Mouse (Mus musculus): ENCODE results near the gene Gm853.
"Not testable (repeated sequence)": the region's sequence is repeated elsewhere in the genome, so short reads cannot be mapped to it uniquely, and the experiment has no call there.

The Gm853 gene

DNA sequence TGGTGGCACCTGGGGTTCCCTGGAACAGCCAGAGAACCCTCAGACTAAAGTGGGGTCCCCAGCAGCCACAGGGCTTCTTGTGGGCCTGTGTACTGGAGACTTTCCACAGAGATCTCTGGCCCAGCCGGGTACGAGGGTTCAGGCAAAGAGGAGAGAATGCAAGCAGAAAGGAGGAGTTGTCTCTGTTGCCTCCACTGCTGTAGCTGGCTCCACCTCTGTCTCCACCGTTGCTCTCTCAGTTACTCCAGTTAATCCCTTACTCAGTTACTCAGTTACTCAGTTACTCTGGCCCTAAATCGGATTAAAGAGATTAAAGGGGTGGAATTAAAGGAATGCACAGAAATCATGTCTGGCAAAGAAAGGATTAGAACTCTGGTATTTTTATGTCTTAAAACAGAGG, at the start of gene Gm853:
Gene Gm853, minus strand, starts transcription at position 223 of the 400 bp plus-strand sequence.
- no peak for DNase-seq (ENCODE audit: low read depth, low spot score)

DNA sequence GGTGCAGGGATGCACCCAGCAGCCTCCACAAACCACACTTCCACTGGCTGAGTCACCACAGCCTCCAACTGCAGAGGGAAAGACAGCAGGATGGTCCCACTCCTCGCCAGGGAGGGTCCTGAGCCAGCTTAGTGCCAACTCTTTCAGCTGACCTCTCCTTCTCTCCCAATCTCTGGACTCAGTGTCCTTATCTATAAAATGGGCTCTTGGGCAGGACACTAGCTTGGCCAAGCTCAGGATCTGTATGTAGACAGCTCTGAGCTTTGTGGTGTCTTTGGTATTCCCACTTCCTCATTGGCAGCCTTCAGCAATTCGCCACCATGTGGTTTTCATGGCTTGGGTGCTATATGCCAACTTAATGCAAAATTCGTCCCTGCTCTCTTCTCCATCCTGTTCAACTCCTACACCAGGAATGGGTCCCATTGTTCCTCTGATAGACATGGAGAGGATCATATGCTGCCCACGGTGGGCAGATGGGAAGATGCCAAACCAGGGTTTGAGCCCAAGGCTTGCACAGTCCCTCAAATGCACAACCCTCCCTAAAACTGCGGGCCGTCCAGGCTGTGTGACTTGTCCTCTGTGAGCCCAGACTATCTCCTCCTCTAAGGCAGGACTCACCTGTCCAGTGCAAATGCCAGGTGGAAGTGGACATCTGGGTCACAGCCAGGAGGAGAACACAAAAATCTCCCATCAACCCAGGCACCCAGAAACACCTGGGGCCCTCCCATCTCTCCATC, 48.6 kb upstream of the Gm853 start:
- DNase-seq (ENCODE audit: low read depth, low spot score), result no peak

DNA sequence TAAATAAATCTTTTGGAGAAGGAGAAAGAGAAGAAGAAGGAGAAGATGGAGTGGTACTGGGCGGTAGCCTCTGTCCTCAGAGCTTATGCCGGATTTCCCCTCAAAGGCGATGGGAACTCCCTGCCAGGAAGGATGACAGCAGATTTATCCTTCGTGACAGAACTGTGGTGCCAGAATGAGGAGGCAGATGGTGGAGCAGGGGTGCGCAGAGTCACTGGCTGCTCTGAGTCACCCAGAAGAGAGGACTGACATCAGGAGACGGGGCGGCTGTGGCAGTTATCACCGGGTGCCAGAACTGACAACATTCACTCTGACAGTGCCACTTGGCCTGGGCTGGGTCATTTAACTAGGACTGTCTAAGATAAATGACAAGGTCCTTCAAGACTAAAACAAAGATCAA, 47.9 kb upstream of the Gm853 start:
- DNase-seq (ENCODE audit: low read depth, low spot score), result no peak

DNA sequence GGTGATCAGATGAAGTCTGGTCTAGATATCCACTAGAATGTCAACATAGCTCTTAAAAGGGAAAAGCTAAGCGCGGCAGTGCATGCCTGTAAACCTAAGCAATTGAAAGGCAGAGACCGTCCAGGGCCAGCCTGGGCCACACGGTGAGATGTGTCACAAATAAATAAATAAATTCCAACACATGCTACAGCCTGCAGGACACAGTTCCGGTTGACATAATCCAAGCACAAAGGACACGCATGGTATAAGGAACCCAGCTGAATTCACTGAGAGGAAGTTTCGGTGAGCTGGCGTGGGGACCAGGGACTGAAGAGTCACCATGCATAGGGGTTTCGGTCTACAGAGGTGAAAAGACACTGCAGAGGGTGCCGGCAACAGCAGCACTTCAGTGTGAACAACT, 46.5 kb upstream of the Gm853 start:
- no peak for DNase-seq (ENCODE audit: low read depth, low spot score)

DNA sequence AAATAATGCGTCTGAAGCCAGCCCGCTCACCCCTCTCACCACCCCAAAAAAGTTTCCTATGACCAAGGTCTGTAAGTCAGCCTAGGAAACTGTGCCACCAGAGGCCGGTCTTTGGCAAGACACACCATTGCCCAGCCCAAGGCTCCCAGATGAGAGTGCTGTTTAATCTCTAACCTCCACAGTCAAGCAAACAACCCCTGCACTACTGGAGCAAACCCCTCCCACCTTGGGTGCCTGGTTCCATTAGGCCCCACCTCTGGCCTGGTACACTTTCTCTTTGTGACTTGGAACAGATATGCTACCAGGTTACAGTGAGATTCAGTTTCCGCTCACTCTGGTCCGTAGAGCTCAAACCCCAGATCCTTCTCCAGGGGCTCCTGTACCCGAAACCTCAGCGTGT, 44.9 kb upstream of the Gm853 start:
- DNase-seq (ENCODE audit: low read depth, low spot score), result no peak

DNA sequence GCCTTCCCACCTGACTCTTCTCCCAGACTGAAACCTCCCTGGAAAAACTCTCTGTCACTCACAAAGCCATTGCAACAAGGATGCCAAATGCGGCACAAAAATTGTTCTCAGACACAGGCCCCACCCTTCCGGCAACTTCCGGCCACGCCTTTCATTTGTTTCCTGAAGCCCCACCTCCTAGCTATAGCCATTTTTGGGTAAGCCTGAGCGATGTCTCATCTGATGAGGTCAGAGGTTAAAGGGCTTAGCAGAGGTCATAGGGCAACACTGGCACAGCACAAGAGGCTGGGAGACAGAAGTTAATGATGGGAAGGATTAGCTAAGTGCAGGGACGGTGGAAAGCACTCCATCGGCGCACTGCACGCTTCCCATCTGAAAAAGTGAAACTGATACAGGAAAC, 44.4 kb upstream of the Gm853 start:
- DNase-seq (ENCODE audit: low read depth, low spot score), result no peak

DNA sequence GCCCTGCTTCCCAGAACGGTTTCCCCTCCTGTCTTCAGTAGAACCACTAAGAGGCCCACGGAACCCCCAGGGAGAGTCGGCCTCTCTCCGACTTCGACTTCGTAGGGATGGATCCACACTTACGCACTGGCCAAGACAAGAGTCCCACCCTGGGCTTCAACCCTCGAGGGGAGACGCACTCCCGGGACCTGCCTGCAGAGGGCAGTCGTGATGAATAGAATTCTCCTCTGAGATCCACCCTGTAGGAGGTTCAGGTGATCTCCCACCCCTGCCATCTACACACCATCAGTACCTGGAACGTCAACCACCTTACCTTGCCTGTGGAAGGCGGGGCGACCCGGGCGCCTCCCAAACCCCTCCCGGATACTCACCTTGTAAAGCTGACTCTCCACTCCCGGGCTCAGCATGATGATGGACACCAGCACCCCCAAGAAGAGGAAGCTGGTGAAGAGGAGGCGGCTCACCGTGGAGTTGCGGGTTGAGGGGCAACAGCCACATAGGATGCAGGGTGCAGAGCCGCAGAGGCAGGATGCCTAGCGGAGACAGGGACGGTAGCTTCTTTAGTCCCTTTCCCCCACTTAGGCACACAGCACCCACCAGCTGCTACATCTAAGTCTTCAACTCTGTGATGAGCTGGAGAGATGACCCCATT, 42.6 kb upstream of the Gm853 start:
- peak; percentile 60 for DNase-seq (ENCODE audit: low read depth, low spot score)

DNA sequence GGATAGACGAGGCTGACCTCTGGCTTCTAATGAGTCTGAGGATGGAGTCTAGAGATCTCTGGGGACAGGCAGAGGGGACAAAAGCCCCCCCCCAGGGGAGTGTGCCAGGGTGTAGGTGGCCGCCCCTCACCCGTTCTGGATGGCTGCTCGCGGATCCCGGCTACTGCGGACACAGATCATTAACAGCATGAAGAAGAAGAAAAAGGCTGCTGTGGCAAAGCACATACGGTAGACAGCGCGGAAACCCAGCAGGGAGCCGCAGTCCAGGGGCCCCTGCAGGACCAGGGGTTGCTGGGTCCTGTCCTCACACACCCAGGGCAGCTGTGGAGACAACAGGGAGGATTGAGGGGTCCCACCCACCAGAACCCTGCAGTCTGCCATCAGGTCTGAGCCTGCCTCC, 41.9 kb upstream of the Gm853 start:
- no peak for DNase-seq (ENCODE audit: low read depth, low spot score)

DNA sequence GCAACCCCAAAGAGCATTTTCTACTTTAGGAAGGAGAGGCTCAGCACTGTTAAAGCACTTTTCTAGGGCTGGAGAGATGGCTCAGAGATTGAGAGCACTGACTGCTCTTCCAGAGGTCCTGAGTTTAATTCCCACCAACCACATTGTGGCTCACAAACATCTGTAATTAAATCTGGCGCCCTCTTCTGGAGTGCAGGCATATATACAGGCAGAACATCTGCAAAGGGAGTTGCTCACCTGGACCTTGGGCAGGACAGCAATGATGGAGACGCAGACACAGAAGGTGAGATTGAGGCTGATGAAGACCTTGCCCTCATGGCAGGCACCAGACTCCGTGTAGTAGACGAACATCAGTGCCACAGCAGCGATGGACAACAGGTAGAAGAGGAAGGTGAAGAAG, 38.2 kb upstream of the Gm853 start:
- peak; percentile 49 for DNase-seq (ENCODE audit: low read depth, low spot score)

DNA sequence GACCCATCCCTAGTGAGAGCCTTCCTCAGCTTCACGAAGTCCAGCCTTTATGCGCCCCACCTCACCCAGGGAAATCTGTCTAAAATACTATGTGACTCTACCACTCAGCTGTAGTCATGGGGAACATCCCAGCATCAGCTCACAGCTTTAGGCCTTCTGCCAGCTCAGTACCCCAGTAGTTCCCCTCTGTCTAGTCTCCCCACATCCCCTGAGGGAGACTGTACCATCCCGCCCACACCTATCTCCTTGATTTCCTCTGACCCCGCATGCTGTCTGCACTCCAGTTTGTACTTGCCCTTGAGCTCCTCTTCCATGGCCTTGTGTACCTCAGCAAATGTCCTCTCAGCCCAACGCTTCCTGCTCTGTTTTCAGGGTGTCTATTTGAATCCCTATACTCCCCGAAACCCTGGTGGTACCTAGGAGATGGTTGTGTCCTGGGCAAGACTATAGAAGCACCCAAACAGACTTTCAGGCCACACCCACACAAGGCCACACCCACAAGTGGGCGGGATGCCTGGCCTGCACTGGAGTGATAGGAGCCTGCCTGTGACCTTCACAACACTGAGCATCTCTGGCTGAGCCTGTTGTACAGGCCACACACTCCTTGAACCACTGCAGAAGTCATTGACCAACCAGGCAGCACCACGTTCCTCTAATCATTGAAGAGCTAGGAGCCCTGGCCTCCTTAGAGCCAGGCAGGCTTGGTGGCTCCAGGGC, 30.4 kb upstream of the Gm853 start:
- DNase-seq (ENCODE audit: low read depth, low spot score), result peak; percentile 83

DNA sequence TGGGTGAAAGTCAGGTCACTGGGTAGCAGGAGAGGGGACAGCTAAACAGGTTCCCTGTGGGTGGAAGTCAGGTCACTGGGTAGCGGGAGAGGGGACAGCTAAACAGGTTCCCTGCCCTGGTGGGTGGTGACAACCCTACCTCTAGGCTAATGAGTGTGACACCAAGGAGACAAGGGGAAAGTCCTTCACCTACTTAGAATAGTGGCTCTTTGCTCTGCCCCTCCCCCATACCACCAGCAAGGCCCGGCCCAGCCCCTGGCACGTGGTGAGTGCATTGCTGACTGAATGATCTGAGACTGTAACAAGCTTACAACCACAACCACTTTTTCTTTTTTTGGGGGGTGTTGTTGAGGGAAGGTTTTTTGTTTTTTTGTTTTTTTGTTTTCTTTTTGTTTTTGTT, 29.6 kb upstream of the Gm853 start:
- peak; percentile 84 for DNase-seq (ENCODE audit: low read depth, low spot score)

DNA sequence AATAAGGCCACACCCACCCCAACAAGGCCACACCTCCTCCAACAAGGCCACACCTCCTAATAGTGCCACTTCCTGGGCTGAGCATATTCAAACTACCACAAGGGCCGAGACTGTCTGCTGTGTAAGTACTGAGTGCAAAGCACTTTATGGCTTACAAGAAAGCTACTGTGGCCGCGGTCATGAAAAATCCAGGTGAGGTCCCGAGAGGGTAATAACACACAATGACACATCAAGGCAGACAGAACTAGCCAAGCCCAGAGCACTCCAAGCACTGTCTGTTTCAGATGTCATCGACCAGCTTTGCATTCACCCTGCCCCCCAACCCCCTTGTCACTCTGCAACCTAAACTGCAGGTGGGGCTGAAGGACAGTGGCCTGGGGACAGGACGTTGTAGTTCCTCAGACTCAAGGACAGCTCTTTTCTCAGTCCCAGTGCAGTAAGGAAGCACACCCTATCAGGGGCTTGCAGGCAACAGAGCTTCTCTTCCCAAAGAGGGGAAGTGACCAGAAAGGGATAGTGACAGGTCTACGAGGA, 29.0 kb upstream of the Gm853 start:
- peak; percentile 93 for DNase-seq (ENCODE audit: low read depth, low spot score)

DNA sequence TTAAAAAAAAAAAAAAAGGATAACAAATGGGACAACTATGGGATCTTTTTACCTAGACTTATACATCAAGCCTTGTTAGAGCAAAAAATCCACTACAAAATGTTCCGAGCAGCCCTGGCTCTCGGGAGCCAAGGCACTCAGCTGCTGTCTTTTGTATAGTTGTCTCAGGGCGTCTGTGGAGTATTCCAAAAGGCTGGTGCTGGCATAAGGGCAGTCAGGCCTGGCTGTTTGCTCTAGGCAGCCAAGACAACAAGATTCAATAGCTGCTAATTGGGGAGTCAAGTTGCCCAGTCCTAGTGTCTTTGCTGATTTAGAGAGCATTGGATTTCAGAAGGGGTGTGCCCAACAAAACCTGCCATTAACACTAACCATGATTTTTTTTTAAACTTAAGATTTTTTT, 26.4 kb upstream of the Gm853 start:
- DNase-seq (ENCODE audit: low read depth, low spot score), result no peak

DNA sequence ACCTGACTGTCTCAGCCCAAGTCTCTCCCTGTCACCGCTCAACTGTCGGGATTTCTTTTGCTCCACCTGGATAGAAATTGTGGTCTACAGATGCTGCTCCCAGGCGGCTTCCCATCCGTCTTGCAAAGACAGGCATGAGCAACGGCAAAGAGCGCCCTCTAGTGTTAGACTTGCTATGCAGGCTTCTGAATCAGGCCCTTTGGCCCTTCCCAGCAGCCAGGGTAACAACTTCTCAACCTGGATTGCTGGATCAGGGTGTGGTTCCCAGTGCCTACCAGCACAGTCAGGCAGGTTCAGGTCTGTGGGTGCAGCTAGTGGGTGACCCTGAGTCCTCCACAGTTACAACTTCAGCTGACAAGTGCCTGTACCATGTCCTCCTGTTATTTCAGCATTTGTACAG, 23.9 kb upstream of the Gm853 start:
- DNase-seq (ENCODE audit: low read depth, low spot score), result peak; percentile 71

DNA sequence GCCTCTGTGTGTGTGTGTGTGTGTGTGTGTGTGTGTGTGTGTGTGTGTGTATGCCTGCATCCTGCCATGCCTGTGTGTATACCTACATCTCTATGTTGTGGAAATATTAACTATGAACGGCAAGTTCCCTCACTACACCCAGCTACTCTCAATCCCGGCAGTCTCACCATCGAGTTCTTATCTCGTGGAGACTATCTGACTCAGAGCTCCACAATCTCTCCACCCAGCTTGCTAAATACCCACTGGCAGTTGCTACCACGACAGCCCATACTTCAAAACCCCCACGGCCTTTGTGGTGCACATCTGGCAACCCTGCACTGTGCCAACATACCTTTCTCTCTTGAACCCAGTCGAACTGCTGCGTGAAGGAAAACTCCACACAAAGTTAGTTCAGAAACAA, 22.5 kb upstream of the Gm853 start:
- no peak for DNase-seq (ENCODE audit: low read depth, low spot score)

DNA sequence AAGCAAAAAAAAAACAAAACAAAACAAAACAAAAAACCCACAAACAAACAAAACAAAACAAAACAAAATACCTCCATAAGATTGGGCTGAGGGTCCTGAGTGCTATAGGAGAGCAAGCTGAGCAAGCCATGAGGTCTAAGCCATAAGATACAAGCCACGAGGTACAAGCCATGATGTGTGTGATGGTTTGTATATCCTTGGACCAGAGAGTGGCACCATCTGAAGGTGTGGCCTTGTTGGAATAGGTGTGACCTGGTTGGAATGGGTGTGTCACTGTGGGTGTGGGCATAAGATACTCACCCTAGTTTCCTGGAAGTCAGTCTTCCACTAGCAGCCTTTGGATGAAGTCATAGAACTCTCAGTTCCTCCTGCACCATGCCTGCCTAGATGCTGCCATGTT, 21.4 kb upstream of the Gm853 start:
- not testable (repeated sequence) for DNase-seq (ENCODE audit: low read depth, low spot score)

DNA sequence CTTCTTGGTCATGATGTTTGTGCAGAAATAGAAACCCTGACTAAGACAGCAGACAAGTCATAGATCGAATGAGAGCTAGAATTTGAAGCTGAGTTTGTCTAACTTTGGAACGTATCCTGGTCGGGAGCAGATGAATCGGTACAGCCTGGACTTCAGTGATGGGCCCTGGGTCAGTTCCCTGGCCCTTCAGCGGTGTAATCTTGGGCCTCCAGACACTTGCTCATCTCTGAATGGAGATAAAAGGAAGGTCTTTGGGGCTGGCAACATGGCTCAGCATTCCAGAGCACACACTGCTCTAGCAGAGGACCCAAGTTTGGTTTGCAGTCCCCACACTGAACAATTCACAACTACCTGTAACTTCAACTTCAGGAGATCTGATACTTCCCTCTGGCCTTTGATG, 20.8 kb upstream of the Gm853 start:
- no peak for DNase-seq (ENCODE audit: low read depth, low spot score)

DNA sequence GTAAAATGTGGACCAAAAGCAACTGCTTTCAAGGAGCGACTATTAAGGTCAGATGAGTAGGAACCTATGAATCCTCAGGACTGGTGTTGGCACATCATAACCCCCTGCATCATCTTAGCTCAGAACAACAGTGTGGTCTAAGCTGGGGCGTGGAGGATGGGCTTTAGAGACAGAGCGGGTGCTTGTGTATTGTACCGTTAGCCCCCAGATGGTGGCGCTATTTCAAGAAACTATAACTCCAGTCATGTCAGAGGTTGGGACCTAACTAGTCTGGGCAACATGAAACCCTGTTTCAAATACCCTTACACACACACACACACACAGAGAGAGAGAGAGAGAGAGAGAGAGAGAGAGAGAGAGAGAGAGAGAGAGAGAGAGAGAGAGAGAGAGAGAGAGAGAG, 18.5 kb upstream of the Gm853 start:
- peak; percentile 50 for DNase-seq (ENCODE audit: low read depth, low spot score)

DNA sequence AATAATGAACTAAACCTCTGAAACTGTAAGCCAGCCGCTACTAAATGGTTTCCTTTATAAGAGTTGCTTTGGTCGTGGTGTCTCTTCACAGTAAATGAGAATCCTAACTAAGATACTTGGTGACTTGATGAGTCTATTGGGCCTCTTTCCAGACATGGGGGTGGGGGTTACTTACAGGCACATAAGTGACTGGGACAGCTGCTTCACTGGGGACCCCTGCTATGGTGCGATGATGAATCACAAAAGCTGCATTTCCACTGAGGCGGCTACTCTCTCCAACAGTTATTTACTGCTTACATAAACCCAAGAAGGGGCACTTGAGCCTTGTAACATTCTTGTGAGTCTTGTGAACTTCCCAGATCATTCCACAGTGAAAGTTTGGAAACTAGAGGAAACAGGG, 15.4 kb upstream of the Gm853 start:
- DNase-seq (ENCODE audit: low read depth, low spot score), result no peak

DNA sequence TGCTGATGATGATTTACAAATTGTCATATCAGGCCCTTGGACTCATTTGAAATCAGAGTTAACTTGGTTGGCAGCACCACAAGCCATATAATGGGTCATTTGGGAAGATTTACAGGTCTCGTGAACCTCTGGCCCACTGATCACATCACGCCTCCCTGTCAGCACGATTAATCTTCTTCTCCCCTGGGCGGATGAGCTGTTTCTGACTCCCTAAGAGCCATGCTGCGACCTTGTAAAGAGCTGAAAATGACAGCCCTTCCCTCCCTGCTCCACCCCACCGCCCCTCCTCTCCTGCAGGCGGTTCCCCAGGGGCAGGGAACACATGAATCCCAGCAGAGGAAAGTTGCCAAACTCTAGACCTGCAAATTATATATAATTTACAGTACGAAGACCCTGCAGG, 14.2 kb upstream of the Gm853 start:
- DNase-seq (ENCODE audit: low read depth, low spot score), result no peak

DNA sequence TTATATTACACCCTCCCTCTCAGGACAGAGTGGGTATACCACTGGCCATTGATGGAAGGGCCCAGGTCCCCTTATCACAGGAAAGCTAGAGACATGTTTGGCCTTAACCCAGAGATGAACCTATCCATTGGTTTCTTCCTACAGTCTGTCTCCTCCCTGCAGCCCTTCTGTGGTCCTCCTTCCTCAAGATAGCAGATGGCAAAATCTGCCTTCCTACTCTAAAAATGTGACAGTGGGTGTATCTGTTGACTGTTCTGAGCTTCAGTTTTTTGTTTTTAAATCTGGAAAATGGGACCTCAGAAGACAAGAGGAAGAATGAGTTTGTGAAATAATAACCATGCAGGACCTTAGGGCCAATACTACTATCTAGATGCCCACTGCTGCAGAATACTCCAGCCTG, 1.9 kb upstream of the Gm853 start:
- DNase-seq (ENCODE audit: low read depth, low spot score), result no peak

DNA sequence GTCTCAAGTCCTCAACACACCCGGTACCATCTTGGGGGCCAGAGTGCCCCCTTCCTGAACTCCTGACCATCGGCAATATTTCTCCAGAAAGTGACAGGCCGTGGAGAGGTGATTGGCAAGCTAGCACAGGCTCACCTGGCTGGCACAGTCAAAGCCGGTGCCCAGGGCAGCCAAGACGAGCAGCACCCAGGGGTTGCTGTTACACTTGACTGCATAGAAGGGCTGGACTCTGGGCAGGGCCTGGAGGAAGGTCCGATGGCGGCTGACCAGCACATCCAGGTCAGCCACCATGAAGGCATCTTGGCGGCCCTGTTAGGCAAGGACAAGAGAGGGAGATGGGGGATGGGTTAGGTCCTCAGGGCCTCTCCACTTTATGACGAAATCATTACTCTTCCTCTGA, 2.0 kb downstream of the Gm853 start:
- DNase-seq (ENCODE audit: low read depth, low spot score), result no peak

DNA sequence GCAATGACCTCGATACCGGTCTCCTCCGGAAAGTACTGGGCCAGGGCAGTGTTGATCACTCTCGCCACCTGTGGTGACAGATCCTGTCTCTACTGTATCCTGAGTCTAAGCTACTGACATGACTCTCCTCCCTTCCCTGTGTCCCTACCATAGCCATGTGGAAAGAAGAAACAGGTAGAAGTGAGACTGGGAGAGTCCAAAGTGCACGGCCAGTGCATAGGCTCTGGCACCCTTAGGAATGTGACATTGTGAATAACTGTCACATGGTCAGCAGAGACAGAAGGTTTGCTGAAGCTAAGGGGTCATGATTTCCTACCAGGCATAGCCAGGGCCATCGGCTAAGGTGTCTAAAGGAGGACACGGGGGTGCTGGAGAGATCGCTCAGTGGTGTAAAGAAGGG, 6.8 kb downstream of the Gm853 start:
- DNase-seq (ENCODE audit: low read depth, low spot score), result no peak
